Mouse (Mus musculus): Measurements from ENCODE around the gene Frem2.

The Frem2 gene

GRCm38 (mm10) chr3:53466481-53466880, 190.7 kb downstream of the Frem2 start:
- CTCF ChIA-PET = no interaction called here

GRCm38 (mm10) chr3:53465330-53465729, 191.8 kb downstream of the Frem2 start:
- CTCF ChIA-PET = interaction anchor here (0.5 to 0.6 kb wide), 3 partner anchors 53 to 1276 kb away, joined by 4 to 6 read pairs (median 6); no protein-coding TSS in a partner anchor

- CTCF ChIA-PET = no interaction called here
These were observed 192.9 kb downstream of the Frem2 start for GRCm38 (mm10) chr3:53464146-53464698.

Measured in spleen, embryonic (tissue).